Mouse (Mus musculus): Measurements from ENCODE around the gene Ptch2. TPM values are rescaled to one million over a fixed set of nuclear protein-coding genes. Genes with fewer than 3 reads are reported as not detected.

Ptch2 gene
- polyA plus RNA-seq, 1 experiment from 2014 or later, result 7.1 TPM

- H3K9ac ChIP-seq (replicated peaks), result no peak overlapping the region
- H3K4me3 ChIP-seq (replicated peaks), result no peak overlapping the region
- no peaks in the 10 kb centered on the region for H3K27me3 ChIP-seq
- no peak overlapping the region for H3K27ac ChIP-seq
- ATAC-seq, result no peak
- peaks cover 49% of the 10 kb centered on the region for H3K36me3 ChIP-seq
- no peak overlapping the region for H3K4me2 ChIP-seq (replicated peaks)
- 91% methylated on average over 17 of the region's 18 CpGs for WGBS
- no peaks in the 10 kb centered on the region for H3K4me1 ChIP-seq (replicated peaks)
- no peaks in the 10 kb centered on the region for H3K9me3 ChIP-seq
Measured at GRCm38 (mm10) chr4:117107813-117108523, 12.1 kb downstream of the Ptch2 start.

- ATAC-seq, result no peak
Measured at GRCm38 (mm10) chr4:117108524-117108849, 12.6 kb downstream of the Ptch2 start.

DNA sequence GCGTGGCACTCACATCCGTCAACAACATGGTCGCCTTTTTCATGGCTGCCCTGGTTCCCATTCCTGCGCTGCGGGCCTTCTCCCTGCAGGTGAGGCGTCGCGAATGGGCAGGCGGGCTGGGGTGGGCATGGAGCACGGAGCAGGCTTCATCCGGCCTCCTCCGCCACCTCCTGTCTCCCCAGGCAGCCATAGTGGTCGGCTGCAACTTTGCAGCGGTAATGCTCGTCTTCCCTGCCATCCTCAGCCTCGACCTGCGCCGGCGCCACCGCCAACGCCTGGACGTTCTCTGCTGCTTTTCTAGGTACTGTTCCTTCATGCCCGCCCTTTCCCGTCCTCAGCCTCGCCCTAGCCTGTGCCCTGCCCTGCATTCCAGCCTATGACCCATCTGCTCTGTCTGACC, 13.5 kb downstream of the Ptch2 start:
- Histone ChIP-seq H3K27ac (no peak overlapping the region), H3K27me3 (no peaks in the 10 kb centered on the region), H3K36me3 (peaks cover 54% of the 10 kb centered on the region), H3K4me1 (replicated peaks) (no peaks in the 10 kb centered on the region), H3K9me3 (no peaks in the 10 kb centered on the region), H3K4me3 (replicated peaks) (no peak overlapping the region), H3K9ac (replicated peaks) (no peak overlapping the region), H3K4me2 (replicated peaks) (no peak overlapping the region)
- 96% methylated on average over 25 of the region's 25 CpGs for WGBS
- no peak for ATAC-seq

More at GRCm38 (mm10) chr4:117108524-117108849, 12.6 kb downstream of the Ptch2 start:
- Histone ChIP-seq H3K4me2 (replicated peaks) (no peak overlapping the region), H3K27me3 (no peaks in the 10 kb centered on the region), H3K4me3 (replicated peaks) (no peak overlapping the region), H3K9ac (replicated peaks) (no peak overlapping the region), H3K27ac (no peak overlapping the region), H3K9me3 (no peaks in the 10 kb centered on the region), H3K36me3 (peaks cover 51% of the 10 kb centered on the region), H3K4me1 (replicated peaks) (no peaks in the 10 kb centered on the region)
- WGBS, result 94% methylated on average over 6 of the region's 6 CpGs

- Histone ChIP-seq H3K27me3 (no peaks in the 10 kb centered on the region), H3K9ac (replicated peaks) (no peak overlapping the region), H3K4me3 (replicated peaks) (no peak overlapping the region), H3K4me1 (replicated peaks) (no peaks in the 10 kb centered on the region), H3K36me3 (peaks cover 59% of the 10 kb centered on the region), H3K27ac (no peak overlapping the region), H3K9me3 (no peaks in the 10 kb centered on the region), H3K4me2 (replicated peaks) (no peak overlapping the region)
- 94% methylated on average over 13 of the region's 13 CpGs for WGBS
- no peak for ATAC-seq
Measured at GRCm38 (mm10) chr4:117110249-117110648, 14.4 kb downstream of the Ptch2 start.

DNA sequence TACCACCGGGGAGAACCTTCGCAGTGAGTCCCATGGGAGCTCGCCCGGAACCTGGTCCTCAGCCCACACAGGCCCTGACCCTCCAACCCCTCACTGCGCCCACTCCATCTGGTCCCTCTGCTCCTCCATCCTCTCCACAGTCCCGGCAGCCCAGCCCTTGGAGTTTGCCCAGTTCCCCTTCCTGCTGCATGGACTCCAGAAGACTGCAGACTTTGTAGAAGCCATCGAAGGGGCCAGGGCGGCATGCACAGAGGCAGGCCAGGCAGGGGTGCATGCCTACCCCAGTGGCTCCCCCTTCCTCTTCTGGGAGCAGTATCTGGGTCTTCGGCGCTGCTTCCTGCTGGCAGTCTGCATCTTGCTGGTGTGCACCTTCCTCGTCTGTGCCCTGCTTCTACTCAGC, 15.1 kb downstream of the Ptch2 start:
- Histone ChIP-seq H3K27me3 (no peaks in the 10 kb centered on the region), H3K9me3 (no peaks in the 10 kb centered on the region), H3K4me3 (replicated peaks) (no peak overlapping the region), H3K9ac (replicated peaks) (no peak overlapping the region), H3K27ac (no peak overlapping the region), H3K4me2 (replicated peaks) (no peak overlapping the region), H3K4me1 (replicated peaks) (no peaks in the 10 kb centered on the region), H3K36me3 (peaks cover 58% of the 10 kb centered on the region)
- WGBS, result 93% methylated on average over 11 of the region's 11 CpGs
- no peak for ATAC-seq

DNA sequence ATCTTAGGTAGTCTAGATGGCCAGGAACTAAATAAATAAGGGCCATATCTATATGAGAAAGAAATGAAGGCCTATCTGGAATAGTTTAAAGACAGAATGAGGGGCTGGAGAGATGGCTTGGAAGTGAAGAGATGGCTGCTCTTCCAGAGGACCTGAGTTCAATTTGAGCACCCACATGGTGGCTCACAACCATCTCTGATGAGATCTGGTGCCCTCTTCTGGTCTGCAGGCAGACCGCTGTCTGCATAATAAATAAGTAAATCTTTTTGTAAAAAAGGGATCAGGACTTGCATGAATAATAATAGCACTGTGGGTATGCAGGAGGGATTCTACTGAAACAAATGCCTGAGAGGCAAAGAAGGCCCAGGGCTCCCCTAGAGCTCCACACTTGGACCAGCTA, 17.4 kb downstream of the Ptch2 start:
- H3K4me2 ChIP-seq (replicated peaks), result no peak overlapping the region
- no peaks in the 10 kb centered on the region for H3K4me1 ChIP-seq (replicated peaks)
- ATAC-seq, result no peak
- H3K9me3 ChIP-seq, result no peaks in the 10 kb centered on the region
- H3K9ac ChIP-seq (replicated peaks), result no peak overlapping the region
- 58% methylated on average over 1 of the region's 1 CpGs for WGBS
- H3K4me3 ChIP-seq (replicated peaks), result no peak overlapping the region
- peaks cover 53% of the 10 kb centered on the region for H3K36me3 ChIP-seq
- H3K27ac ChIP-seq, result no peak overlapping the region
- H3K27me3 ChIP-seq, result no peaks in the 10 kb centered on the region

DNA sequence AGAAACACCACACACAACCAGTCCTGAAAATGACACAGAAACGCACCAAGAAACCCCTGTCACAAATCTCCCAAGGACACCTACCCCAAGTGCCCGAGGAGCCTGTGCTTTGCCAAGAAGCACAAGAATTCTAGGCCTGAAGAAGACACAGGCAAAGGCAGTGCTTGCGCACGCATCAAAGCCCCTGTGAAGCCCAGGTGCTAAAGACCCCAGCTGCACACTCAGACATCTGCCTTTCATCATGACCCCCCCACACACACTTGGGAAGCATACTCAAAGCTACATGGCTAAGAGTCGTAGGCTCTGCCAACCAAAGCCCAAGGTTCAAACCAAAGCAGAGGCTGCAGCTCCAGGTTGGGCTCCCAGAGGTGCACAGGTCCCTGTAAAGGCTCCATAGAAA, 19.7 kb downstream of the Ptch2 start:
- no peak overlapping the region for H3K4me2 ChIP-seq (replicated peaks)
- no peak overlapping the region for H3K9ac ChIP-seq (replicated peaks)
- 85% methylated on average over 5 of the region's 5 CpGs for WGBS
- no peak overlapping the region for H3K27ac ChIP-seq
- no peaks in the 10 kb centered on the region for H3K27me3 ChIP-seq
- H3K36me3 ChIP-seq, result peaks cover 34% of the 10 kb centered on the region
- ATAC-seq, result no peak
- peaks cover 6% of the 10 kb centered on the region for H3K4me1 ChIP-seq (replicated peaks)
- H3K9me3 ChIP-seq, result no peaks in the 10 kb centered on the region
- no peak overlapping the region for H3K4me3 ChIP-seq (replicated peaks)

GRCm38 (mm10) chr4:117117931-117118330, 22.1 kb downstream of the Ptch2 start:
- Histone ChIP-seq H3K4me2 (replicated peaks) (no peak overlapping the region), H3K27ac (no peak overlapping the region), H3K9ac (replicated peaks) (no peak overlapping the region), H3K36me3 (peaks cover 15% of the 10 kb centered on the region), H3K27me3 (no peaks in the 10 kb centered on the region), H3K4me1 (replicated peaks) (peaks cover 13% of the 10 kb centered on the region), H3K4me3 (replicated peaks) (no peak overlapping the region), H3K9me3 (no peaks in the 10 kb centered on the region)
- no peak for ATAC-seq
- WGBS, result 95% methylated on average over 7 of the region's 7 CpGs

DNA sequence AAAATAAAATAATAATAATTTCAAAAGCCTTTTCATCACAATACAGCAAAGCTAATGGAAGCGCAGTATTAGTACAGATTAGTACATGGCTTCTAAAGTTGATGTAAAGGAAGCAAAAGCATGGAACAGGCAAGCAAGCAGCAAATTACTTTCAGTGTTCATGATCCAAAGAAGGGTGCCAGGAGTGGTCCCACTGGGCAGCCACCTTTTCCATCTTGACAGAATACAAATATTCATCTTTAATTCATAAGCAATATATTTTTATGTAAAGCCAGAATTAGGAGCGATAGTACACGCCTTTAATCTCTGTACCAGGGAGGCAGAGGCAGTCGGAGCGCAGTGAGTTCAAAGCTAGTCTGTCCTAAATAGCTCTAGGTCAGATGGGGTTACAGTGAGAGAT, 23.8 kb downstream of the Ptch2 start:
- H3K4me2 ChIP-seq (replicated peaks), result peak overlapping the region; percentile 100
- H3K4me3 ChIP-seq (replicated peaks), result peak overlapping the region; percentile 71
- peak overlapping the region; percentile 92 for H3K27ac ChIP-seq
- WGBS, result 76% methylated on average over 5 of the region's 5 CpGs
- peak overlapping the region; percentile 83 for H3K9ac ChIP-seq (replicated peaks)
- no peaks in the 10 kb centered on the region for H3K9me3 ChIP-seq
- peaks cover 9% of the 10 kb centered on the region; the same call in 1 of the 2 replicates for H3K36me3 ChIP-seq
- H3K27me3 ChIP-seq, result no peaks in the 10 kb centered on the region
- no peak for ATAC-seq
- H3K4me1 ChIP-seq (replicated peaks), result peaks cover 17% of the 10 kb centered on the region

DNA sequence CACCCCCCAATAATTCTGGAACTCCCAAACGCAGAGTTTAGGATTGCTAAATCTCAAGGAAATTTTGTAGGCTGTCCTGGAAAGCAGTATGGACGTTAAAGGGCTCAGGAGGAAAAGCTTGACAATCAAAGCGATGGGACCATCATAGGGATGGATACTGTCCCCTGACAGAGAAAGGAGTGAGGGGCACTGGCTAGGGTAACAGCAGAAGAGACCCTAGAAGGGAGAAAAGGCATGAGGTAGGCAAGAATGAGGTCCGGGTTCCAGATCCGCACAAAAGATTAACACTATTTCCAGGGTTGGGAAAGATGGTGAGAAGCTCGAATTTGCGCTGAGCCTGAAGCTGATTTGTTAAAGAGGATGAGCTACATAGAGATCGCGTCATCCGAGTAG, 24.2 kb downstream of the Ptch2 start:
- Histone ChIP-seq H3K27me3 (no peaks in the 10 kb centered on the region), H3K4me1 (replicated peaks) (peaks cover 21% of the 10 kb centered on the region), H3K4me2 (replicated peaks) (peak overlapping the region; percentile 100), H3K9ac (replicated peaks) (peak overlapping the region; percentile 83), H3K9me3 (no peaks in the 10 kb centered on the region), H3K36me3 (peaks cover 5% of the 10 kb centered on the region; the same call in 1 of the 2 replicates), H3K4me3 (replicated peaks) (peak overlapping the region; percentile 71), H3K27ac (peak overlapping the region; percentile 92)
- peak; percentile 32 for ATAC-seq
- WGBS, result 6% methylated on average over 10 of the region's 10 CpGs

- H3K27me3 ChIP-seq, result no peaks in the 10 kb centered on the region
- peak overlapping the region; percentile 100 for H3K4me2 ChIP-seq (replicated peaks)
- ATAC-seq, result peak; percentile 96
- H3K27ac ChIP-seq, result peak overlapping the region; percentile 92
- peak overlapping the region; percentile 71 for H3K4me3 ChIP-seq (replicated peaks)
- peaks cover 28% of the 10 kb centered on the region for H3K4me1 ChIP-seq (replicated peaks)
- no peaks in the 10 kb centered on the region for H3K36me3 ChIP-seq
- under 1% methylated on average over 69 of the region's 69 CpGs for WGBS
- no peaks in the 10 kb centered on the region for H3K9me3 ChIP-seq
- peak overlapping the region; percentile 83 for H3K9ac ChIP-seq (replicated peaks)
Measured at GRCm38 (mm10) chr4:117120445-117121414, 24.9 kb downstream of the Ptch2 start.

DNA sequence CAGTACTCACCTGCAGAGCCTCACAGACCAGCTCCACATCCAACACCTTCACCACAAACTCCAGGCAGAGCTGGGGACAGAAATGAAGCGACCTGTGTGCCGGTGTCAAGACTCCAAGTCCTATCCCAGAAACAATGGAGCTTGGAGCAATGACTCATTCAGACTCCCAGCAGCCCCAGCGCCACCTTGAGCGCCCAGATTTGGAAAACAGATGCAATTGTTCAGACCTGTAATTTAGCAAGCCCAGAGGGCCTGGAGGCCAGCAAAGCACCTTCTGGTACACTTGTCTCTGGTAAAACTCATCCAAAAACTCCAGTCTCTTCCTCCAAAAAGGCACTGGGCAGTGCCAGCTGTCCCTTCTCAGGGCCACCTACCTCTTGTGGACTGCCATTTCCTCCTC, 26.3 kb downstream of the Ptch2 start:
- ATAC-seq, result no peak
- Histone ChIP-seq H3K4me3 (replicated peaks) (no peak overlapping the region), H3K9ac (replicated peaks) (no peak overlapping the region), H3K27me3 (no peaks in the 10 kb centered on the region), H3K27ac (no peak overlapping the region), H3K4me2 (replicated peaks) (no peak overlapping the region), H3K36me3 (no peaks in the 10 kb centered on the region), H3K9me3 (no peaks in the 10 kb centered on the region), H3K4me1 (replicated peaks) (peaks cover 32% of the 10 kb centered on the region)
- 79% methylated on average over 4 of the region's 4 CpGs for WGBS
